Mouse (Mus musculus) erythroblast, adult 5-6 weeks (primary cell): ENCODE data around the gene Olfr211. TPM values are rescaled to one million over a fixed set of nuclear protein-coding genes. Genes with fewer than 3 reads are reported as not detected.

Experiments used
- ATAC-seq: replicated peaks from 2 replicates; pipeline ENCODE4 v1.8.0; 2016; ENCODE audit warnings: moderate number of reproducible peaks, mild to moderate bottlenecking, moderate TSS enrichment, inconsistent platforms; ENCODE audit not compliant: poor library complexity, low FRiP score, severe bottlenecking
- total RNA-seq, 2 experiments: library from RNA; stranded (forward) in 1 of 2; stranded (reverse) in 1 of 2; fragments of 150-400 nt in 1 of 2; fragments of 200-764, 138-1000 nt in 1 of 2; gene quantifications; 2 replicates each; pipeline versions ENCODE4 v1.2.3 to v1.2.4; 2015 to 2017; ENCODE audit warnings: low replicate concordance in 2 of 2

Olfr211 gene
- total RNA-seq (2015; ENCODE audit: low replicate concordance) (not detected in 2 replicates), total RNA-seq (2017; ENCODE audit: low replicate concordance) (not detected in 2 replicates)

- no peak for ATAC-seq
Measured at GRCm38 (mm10) chr6:116488791-116489190, at the start of gene Olfr211. Olfr211 (plus strand) TSS chr6:116489091.

- no peak for ATAC-seq
Measured at GRCm38 (mm10) chr6:116439531-116439930, 49.4 kb upstream of the Olfr211 start.

- ATAC-seq = no peak
Measured at GRCm38 (mm10) chr6:116440447-116440846, 48.4 kb upstream of the Olfr211 start.

GRCm38 (mm10) chr6:116440849-116441248 lies 48.0 kb upstream of the Olfr211 start:
- no peak for ATAC-seq

GRCm38 (mm10) chr6:116455781-116456180 lies 33.1 kb upstream of the Olfr211 start:
- ATAC-seq = no peak

GRCm38 (mm10) chr6:116456482-116456881 lies 32.4 kb upstream of the Olfr211 start:
- no peak for ATAC-seq

- ATAC-seq = no peak
Measured at GRCm38 (mm10) chr6:116458728-116459127, 30.2 kb upstream of the Olfr211 start.

GRCm38 (mm10) chr6:116459232-116459631 lies 29.7 kb upstream of the Olfr211 start:
- no peak for ATAC-seq

- peak; percentile 59; the same call in 1 of the 2 replicates for ATAC-seq
Measured at GRCm38 (mm10) chr6:116460544-116461283, 28.2 kb upstream of the Olfr211 start, which contains the start of gene Alox5. Alox5 (minus strand) TSS chr6:116461178.

- no peak for ATAC-seq
Measured at GRCm38 (mm10) chr6:116468081-116468480, 20.8 kb upstream of the Olfr211 start.

GRCm38 (mm10) chr6:116485081-116485480 lies 3.8 kb upstream of the Olfr211 start:
- ATAC-seq = no peak

- ATAC-seq = no peak
Measured at GRCm38 (mm10) chr6:116486833-116487232, 2.1 kb upstream of the Olfr211 start.

- ATAC-seq = no peak
Measured at GRCm38 (mm10) chr6:116493742-116494141, 4.9 kb downstream of the Olfr211 start.

GRCm38 (mm10) chr6:116495960-116496359 lies 7.1 kb downstream of the Olfr211 start:
- ATAC-seq = no peak

GRCm38 (mm10) chr6:116506302-116507003 lies 17.6 kb downstream of the Olfr211 start, which contains the start of gene Olfr212:
Olfr212 (plus strand) TSS chr6:116506516.
- ATAC-seq = peak; percentile 72

GRCm38 (mm10) chr6:116514832-116515231 lies 25.9 kb downstream of the Olfr211 start:
- ATAC-seq = no peak

- ATAC-seq = no peak
Measured at GRCm38 (mm10) chr6:116538156-116538555, 49.3 kb downstream of the Olfr211 start, which contains the start of gene Olfr213. Olfr213 (plus strand) TSS chr6:116538456.

- ATAC-seq = no peak
Measured at GRCm38 (mm10) chr6:116542500-116542899, 53.6 kb downstream of the Olfr211 start.
